Mouse (Mus musculus): Measurements from ENCODE around the gene Igfbp3. TPM values are rescaled to one million over a fixed set of nuclear protein-coding genes. Genes with fewer than 3 reads are reported as not detected.
A peak's percentile ranks its signal among the peaks of the same experiment; 100 is the strongest.

Gene Igfbp3
- polyA plus RNA-seq, 1 experiment from 2014 or later = 18.4 TPM

DNA sequence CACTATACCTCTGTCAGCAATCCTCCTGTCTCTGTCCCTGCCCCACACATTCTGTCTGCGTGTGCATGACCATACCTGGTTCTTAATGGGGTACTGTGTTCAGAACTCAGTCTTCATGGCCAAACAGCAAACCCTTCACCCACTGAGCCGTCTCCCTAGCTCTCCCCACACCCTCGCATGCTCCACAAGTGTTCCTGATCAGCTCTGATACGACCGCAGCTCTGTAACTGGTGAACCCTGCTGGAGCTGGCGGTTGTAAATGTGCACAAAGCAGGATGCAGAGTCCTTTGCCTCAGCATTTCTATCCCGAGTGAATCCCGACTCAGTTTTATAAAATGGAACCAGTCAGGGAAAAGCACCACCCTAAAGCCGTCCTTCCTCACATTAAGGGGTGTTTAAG lies 9.9 kb downstream of the Igfbp3 start:
- ATAC-seq (ENCODE audit: low FRiP score, low read depth) = no peak
- no peaks in the 10 kb centered on the region for H3K4me1 ChIP-seq (replicated peaks)
- H3K4me3 ChIP-seq = no peak overlapping the region
- no peaks in the 10 kb centered on the region for H3K36me3 ChIP-seq
- H3K27me3 ChIP-seq = no peaks in the 10 kb centered on the region
- H3K9ac ChIP-seq = no peak overlapping the region
- no peak overlapping the region for H3K27ac ChIP-seq (replicated peaks)
- no peaks in the 10 kb centered on the region for H3K9me3 ChIP-seq
- WGBS = 89% methylated on average over 9 of the region's 9 CpGs
- H3K4me2 ChIP-seq = no peak overlapping the region

DNA sequence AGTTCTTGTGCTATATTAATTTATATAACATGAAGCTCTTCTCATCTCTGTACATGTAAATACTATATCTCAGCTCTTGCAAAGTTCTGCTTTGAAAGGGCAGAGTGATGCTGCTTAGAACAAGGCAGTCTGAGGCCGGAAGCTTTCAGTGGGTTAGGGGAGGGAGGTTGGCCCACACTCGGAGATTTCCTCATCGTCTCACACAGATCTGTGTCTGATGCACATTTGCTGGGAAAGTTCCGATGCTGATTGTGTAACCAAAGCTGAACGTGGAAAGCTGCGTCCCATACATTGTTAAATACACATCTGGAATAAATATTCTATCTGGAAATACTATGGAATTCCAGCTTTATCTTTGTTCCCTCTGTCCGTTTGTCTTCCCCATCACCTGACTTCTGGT lies 11.5 kb downstream of the Igfbp3 start:
- no peak overlapping the region for H3K9ac ChIP-seq
- no peaks in the 10 kb centered on the region for H3K27me3 ChIP-seq
- H3K36me3 ChIP-seq = no peaks in the 10 kb centered on the region
- ATAC-seq (ENCODE audit: low FRiP score, low read depth) = no peak
- H3K9me3 ChIP-seq = no peaks in the 10 kb centered on the region
- no peaks in the 10 kb centered on the region for H3K4me1 ChIP-seq (replicated peaks)
- no peak overlapping the region for H3K4me2 ChIP-seq
- WGBS = 87% methylated on average over 7 of the region's 7 CpGs
- no peak overlapping the region for H3K27ac ChIP-seq (replicated peaks)
- no peak overlapping the region for H3K4me3 ChIP-seq

DNA sequence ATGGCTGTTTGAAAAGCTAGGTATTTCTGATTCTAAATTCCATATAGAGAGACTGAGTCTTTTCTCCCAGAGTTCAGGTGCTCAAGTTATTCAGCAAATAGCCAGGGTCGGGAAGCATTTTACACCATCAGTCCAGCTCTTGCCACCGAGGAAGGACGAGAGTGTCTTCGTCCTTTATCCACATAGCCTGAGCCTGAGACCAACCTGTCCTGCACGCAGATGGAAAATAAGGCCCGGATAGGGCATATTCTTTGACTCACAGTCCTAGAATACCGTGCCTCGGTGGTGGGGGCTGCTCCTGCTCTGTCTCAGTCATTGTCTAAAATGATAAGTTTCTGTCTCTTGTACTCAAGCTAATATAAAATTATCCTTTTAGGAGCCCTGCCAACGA lies 13.3 kb downstream of the Igfbp3 start:
- Histone ChIP-seq H3K4me3 (no peak overlapping the region), H3K4me1 (replicated peaks) (no peaks in the 10 kb centered on the region), H3K27me3 (no peaks in the 10 kb centered on the region), H3K9ac (no peak overlapping the region), H3K9me3 (no peaks in the 10 kb centered on the region), H3K27ac (replicated peaks) (no peak overlapping the region), H3K36me3 (no peaks in the 10 kb centered on the region), H3K4me2 (no peak overlapping the region)
- WGBS = 86% methylated on average over 9 of the region's 9 CpGs
- no peak for ATAC-seq (ENCODE audit: low FRiP score, low read depth)

DNA sequence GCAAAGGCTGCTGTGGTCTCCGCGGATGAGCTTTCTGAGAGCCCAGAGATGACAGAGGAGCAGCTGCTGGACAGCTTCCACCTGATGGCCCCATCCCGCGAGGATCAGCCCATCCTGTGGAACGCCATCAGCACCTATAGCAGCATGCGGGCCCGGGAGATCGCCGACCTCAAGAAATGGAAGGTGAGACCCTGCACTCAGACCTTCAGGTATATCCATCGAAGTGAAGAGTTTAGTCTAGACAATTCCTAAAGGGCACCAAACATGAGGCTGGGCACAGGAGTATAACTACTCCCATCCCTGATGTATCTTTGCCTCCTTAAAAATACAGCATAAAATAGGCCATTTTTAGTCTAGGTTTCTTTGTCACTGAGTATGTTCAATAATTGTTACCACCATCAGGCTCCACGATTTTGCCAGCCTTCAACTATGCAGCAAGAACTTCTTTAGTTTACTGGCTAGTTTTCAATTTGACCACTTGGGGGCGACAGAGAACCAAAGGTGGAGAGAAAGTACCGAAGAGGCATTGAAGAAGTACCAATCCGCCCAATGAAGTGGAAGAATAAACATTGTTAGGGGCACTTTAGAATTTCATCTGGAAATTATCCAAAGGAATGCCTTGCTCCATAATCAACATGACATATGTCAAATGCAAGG lies 13.9 kb downstream of the Igfbp3 start:
- Histone ChIP-seq H3K9ac (no peak overlapping the region), H3K4me1 (replicated peaks) (no peaks in the 10 kb centered on the region), H3K9me3 (no peaks in the 10 kb centered on the region), H3K27ac (replicated peaks) (no peak overlapping the region), H3K27me3 (no peaks in the 10 kb centered on the region), H3K4me2 (no peak overlapping the region), H3K4me3 (no peak overlapping the region), H3K36me3 (no peaks in the 10 kb centered on the region)
- ATAC-seq (ENCODE audit: low FRiP score, low read depth) = 0 out of 2 replicates have a peak, but pooled peaks have one; percentile 8
- WGBS = 57% methylated on average over 14 of the region's 14 CpGs

DNA sequence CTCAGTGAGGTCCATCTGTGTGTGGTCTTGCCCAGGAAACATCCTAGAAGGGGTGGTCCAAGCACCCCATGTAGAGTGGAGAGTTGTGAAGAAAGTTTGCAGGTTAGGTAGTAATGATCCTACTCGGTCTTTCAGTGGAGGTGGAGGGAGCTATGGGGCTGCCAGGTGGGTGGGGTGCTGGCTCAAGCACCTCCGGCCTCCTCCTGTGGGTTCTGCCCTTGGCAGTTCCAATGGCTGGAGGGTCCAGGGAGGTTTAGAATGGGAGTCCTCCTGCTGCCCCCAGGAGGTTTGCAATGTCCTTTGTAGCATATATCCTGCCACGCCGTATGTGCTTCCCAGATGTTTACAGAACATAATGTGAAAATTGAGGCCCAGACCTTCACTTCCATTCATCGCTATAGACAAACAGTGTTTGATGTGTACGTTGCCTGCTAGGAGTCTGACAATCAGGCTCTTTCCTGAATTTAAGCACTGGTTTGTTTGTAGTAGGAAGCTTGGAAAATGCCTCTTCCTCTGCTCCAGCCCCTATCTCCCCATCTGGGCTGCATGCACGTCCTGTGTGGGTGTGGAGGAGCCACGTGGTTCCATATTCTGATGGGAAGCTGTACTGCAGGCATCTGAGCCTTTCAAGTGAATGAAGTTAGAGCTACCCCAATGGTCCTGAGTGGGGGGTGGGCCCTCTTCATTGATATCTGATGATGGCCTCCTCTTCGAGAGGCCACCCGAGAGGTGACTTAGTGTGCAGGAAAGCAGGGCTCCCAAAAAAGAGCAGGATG lies 15.1 kb downstream of the Igfbp3 start:
- Histone ChIP-seq H3K36me3 (no peaks in the 10 kb centered on the region), H3K9ac (no peak overlapping the region), H3K4me3 (no peak overlapping the region), H3K4me2 (no peak overlapping the region), H3K27ac (replicated peaks) (no peak overlapping the region), H3K27me3 (no peaks in the 10 kb centered on the region), H3K9me3 (no peaks in the 10 kb centered on the region), H3K4me1 (replicated peaks) (no peaks in the 10 kb centered on the region)
- WGBS = 85% methylated on average over 10 of the region's 10 CpGs
- peak; percentile 28; the same call in 1 of the 2 replicates for ATAC-seq (ENCODE audit: low FRiP score, low read depth)

DNA sequence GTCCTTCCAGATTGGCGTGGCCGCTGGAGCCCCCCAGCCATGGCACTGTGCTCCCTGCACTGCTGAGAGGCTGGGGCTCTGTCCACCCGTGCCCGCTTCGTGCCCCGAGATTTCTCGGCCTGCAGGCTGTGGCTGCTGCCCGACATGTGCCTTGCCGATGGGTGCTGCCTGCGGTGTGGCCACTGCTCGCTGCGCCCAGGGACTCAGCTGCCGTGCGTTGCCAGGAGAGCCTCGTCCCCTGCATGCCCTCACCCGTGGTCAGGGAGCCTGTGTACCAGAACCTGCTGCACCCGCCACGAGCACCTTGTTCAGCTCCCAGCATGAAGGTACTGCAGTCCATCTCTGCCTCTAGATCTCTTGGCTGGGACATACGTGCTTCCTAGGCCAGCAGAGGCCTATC lies 15.7 kb downstream of the Igfbp3 start:
- Histone ChIP-seq H3K4me1 (replicated peaks) (no peaks in the 10 kb centered on the region), H3K36me3 (no peaks in the 10 kb centered on the region), H3K27ac (replicated peaks) (no peak overlapping the region), H3K9me3 (no peaks in the 10 kb centered on the region), H3K9ac (no peak overlapping the region), H3K4me2 (no peak overlapping the region), H3K4me3 (no peak overlapping the region), H3K27me3 (no peaks in the 10 kb centered on the region)
- no peak for ATAC-seq (ENCODE audit: low FRiP score, low read depth)
- WGBS = 93% methylated on average over 19 of the region's 19 CpGs

DNA sequence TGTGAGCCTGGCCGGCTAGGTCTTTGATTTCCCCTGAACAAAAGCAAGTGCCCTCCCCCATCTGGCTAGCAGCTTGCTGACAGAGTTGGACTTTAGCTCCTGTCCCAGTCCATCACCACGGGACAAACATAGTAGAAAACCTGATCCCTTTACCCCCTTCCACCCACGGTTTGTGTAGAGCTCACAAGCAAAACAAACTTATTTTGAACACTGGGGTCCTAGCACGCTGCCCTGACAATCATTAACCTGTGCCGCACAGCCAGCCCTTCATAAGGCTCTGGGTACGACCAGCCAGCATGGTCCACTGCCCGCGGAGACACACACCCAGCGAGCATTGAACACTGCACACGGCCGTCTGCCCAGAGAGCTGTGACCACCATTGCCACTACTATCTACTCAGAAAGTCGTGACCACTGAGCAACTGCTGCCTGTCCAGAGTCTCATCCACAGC lies 16.2 kb downstream of the Igfbp3 start, which contains the start of gene Igfbp1:
Gene Igfbp1, plus strand, starts transcription at position 292 of the 451 bp plus-strand sequence.
- no peaks in the 10 kb centered on the region for H3K4me1 ChIP-seq (replicated peaks)
- no peak for ATAC-seq (ENCODE audit: low FRiP score, low read depth)
- H3K4me3 ChIP-seq = no peak within 1 kb of the TSS
- no peaks in the 10 kb centered on the region for H3K27me3 ChIP-seq
- no peak within 1 kb of the TSS for H3K9ac ChIP-seq
- no peaks in the 10 kb centered on the region for H3K36me3 ChIP-seq
- no peaks in the 10 kb centered on the region for H3K9me3 ChIP-seq
- WGBS = 31% methylated on average over 12 of the region's 12 CpGs
- H3K4me2 ChIP-seq = no peak within 1 kb of the TSS
- no peak within 1 kb of the TSS for H3K27ac ChIP-seq (replicated peaks)

DNA sequence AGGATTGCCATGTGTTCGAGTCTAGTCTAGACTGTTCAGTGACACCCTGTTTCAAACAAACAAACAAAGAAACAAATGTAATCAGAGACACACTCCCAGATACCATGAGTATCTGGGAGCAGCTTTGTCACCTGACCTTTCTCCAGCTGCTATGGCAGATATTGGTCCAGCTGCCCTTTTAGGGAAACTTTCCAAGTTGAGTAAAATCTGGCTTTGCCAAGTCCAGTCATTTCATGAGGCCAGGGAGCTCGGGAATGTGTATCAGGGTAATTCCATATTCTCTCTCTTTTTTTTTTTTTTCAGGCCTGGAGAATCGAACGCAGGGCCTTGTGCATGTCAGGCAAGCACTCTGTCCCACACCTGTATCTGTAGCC lies 18.4 kb downstream of the Igfbp3 start:
- H3K9me3 ChIP-seq = no peaks in the 10 kb centered on the region
- H3K27me3 ChIP-seq = no peaks in the 10 kb centered on the region
- no peaks in the 10 kb centered on the region for H3K36me3 ChIP-seq
- ATAC-seq (ENCODE audit: low FRiP score, low read depth) = no peak
- no peak overlapping the region for H3K4me2 ChIP-seq
- no peak overlapping the region for H3K9ac ChIP-seq
- H3K27ac ChIP-seq (replicated peaks) = no peak overlapping the region
- WGBS = 93% methylated on average over 4 of the region's 4 CpGs
- no peak overlapping the region for H3K4me3 ChIP-seq
- no peaks in the 10 kb centered on the region for H3K4me1 ChIP-seq (replicated peaks)

DNA sequence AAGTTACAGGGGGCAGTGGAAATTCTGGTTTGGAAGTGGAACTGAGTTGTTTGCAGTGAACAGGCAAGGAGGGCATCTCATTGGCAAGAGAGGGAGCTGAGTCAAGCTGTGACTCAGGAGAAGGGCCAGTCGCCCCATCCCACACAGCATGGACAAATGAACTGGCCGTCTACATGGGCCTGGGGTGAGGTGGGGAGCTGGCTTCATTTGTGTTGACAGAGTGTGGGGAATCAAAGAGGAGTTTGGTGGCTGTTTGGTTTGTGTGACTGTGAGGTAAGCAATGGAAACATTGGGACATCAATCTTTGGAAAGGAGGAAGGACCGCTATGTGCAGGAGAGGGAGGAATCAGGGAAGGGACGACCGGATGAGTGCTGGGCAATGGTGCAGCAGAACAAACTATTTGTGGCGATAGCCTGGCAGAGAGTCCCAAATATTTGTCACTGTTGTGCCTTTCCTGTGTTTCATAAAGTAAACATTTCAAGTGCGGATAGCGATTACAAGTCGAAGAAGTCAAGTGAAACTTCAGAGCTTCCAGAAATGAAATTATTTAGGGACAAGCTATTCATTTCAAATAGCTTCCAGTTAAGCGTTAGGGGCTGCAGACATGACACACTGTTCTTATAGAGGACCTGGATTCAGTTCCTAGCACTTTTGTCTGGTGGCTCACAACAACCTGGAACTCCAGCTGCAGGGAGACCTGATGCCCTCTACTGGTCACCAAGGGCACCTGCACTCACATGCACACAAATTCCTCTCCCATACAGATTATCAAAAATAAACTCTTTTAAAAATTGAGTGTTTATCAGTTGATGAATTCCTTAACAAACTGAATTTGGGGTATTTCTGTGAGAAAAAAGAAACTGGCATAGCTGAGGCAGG lies 19.1 kb downstream of the Igfbp3 start:
- Histone ChIP-seq H3K36me3 (no peaks in the 10 kb centered on the region), H3K27ac (replicated peaks) (no peak overlapping the region), H3K4me2 (no peak overlapping the region), H3K4me1 (replicated peaks) (no peaks in the 10 kb centered on the region), H3K27me3 (no peaks in the 10 kb centered on the region), H3K4me3 (no peak overlapping the region), H3K9me3 (no peaks in the 10 kb centered on the region), H3K9ac (no peak overlapping the region)
- WGBS = 97% methylated on average over 10 of the region's 10 CpGs
- no peak for ATAC-seq (ENCODE audit: low FRiP score, low read depth)

DNA sequence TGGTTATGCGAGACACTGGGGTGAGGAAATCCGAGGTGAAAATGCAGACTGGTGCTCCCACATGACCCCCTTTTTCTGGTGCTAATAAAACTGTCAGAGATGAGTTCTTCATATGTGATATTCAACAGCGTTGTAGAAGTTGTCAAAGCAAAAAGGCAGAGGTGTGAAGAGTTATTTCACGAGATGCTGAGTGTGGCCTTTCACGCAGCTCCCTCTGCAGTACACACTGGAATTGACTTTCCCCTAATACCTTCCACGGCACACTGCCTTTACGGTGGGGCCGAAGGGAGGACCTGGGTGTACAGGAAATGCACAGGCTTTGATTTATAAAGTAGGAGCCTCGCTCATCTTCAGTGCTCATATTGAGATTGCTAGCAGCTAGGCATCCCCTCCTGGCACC lies 20.6 kb downstream of the Igfbp3 start:
- Histone ChIP-seq H3K27ac (replicated peaks) (no peak overlapping the region), H3K4me3 (no peak overlapping the region), H3K27me3 (no peaks in the 10 kb centered on the region), H3K9me3 (no peaks in the 10 kb centered on the region), H3K9ac (no peak overlapping the region), H3K36me3 (no peaks in the 10 kb centered on the region), H3K4me1 (replicated peaks) (no peaks in the 10 kb centered on the region), H3K4me2 (no peak overlapping the region)
- WGBS = 83% methylated on average over 9 of the region's 9 CpGs
- no peak for ATAC-seq (ENCODE audit: low FRiP score, low read depth)

DNA sequence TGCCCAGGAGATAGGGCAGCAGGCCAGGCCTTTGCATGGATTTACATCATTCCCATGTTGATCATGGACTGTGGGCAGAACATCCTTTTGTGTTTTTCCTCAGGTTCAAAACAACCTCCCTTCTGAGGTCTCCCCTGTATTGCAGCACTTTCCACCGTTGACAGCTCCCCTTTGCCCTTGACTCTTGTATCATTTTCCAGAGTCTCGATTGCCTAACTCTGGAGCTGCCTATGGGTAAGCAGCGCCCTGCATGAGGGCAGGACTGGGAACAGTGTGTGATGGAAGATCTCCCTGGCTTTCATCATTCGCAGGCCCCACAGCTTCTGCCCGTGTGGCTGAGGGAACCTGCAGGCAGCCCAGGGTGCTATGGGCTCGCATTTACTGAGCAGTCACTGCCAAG lies 21.0 kb downstream of the Igfbp3 start:
- H3K4me1 ChIP-seq (replicated peaks) = no peaks in the 10 kb centered on the region
- 72% methylated on average over 6 of the region's 6 CpGs for WGBS
- H3K36me3 ChIP-seq = no peaks in the 10 kb centered on the region
- no peak overlapping the region for H3K4me2 ChIP-seq
- no peak overlapping the region for H3K9ac ChIP-seq
- no peaks in the 10 kb centered on the region for H3K9me3 ChIP-seq
- H3K4me3 ChIP-seq = no peak overlapping the region
- H3K27me3 ChIP-seq = no peaks in the 10 kb centered on the region
- ATAC-seq (ENCODE audit: low FRiP score, low read depth) = no peak
- H3K27ac ChIP-seq (replicated peaks) = no peak overlapping the region

DNA sequence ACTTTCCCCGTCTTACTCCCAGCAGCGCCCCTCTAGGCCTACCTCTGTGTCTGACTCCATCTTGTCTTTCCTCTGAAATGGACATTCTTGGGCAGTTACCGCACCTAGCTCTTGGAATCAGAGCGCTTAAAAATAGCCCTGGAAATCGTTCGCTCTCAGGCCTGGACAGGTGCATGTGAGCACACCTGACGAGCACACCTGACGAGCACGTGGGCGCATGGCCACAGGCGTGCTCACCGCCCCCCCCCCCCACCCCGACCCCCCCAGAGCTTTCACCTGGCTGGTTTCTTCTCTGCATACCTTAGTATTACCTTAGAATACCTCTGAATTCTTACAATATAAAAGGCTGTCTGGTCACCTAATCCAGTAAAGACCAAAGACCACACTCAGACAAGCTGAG lies 25.3 kb downstream of the Igfbp3 start, which contains the start of gene Gm11985:
Gene Gm11985, minus strand, starts transcription at position 101 of the 400 bp plus-strand sequence.
- H3K4me1 ChIP-seq (replicated peaks) = no peaks in the 10 kb centered on the region
- H3K36me3 ChIP-seq = no peaks in the 10 kb centered on the region
- no peak within 1 kb of the TSS for H3K9ac ChIP-seq
- no peaks in the 10 kb centered on the region for H3K27me3 ChIP-seq
- no peak within 1 kb of the TSS for H3K27ac ChIP-seq (replicated peaks)
- H3K4me3 ChIP-seq = no peak within 1 kb of the TSS
- no peak for ATAC-seq (ENCODE audit: low FRiP score, low read depth)
- WGBS = 90% methylated on average over 13 of the region's 13 CpGs
- H3K9me3 ChIP-seq = no peaks in the 10 kb centered on the region
- no peak within 1 kb of the TSS for H3K4me2 ChIP-seq
